Mouse (Mus musculus): ENCODE measurements at regions not wholly inside any gene's neighbourhood (a gene's known extent, or its start where the extent isn't known, plus 50 kb on each side); places are given as distances from the start of the nearest gene placed in this dataset.

DNA sequence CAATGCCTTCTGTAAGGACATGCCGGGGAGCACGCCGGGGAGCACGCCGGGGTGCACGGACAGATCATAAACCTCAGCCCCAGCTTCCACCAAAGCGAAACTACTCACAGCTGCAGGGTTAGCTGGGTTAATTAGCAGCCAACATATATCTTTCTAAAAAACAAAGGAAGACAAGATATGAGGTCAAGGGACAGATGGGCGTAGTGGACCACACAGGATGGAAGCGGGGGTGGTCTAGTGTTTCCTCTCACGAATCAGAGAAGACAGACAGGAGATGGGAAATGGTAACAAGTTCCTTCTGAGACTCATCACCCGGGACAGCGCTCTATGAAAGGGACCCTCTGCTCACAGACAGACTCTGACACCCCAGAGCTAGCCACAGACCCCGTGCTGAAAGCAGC lies 60.0 kb upstream of the Ajap1 start:
- no peak overlapping the region for H3K4me3 ChIP-seq (replicated peaks; ENCODE audit: low read length)

GRCm38 (mm10) chr4:153543900-153544648 lies 61.5 kb upstream of the Ajap1 start:
- ATAC-seq (ENCODE audit: low FRiP score, low read depth), result peak; percentile 60; the same call in 1 of the 2 replicates
- WGBS, result 39% methylated on average over 24 of the region's 24 CpGs
- Histone ChIP-seq H3K4me1 (ENCODE audit: control insufficient read depth, insufficient read depth, low read length) (peaks cover 4% of the 10 kb centered on the region; the same call in 1 of the 2 replicates), H3K9me3 (ENCODE audit: control insufficient read depth, low read length) (no peaks in the 10 kb centered on the region), H3K4me2 (replicated peaks; ENCODE audit: low read depth, low read length, severe bottlenecking) (no peak overlapping the region; the same call in 1 of the 2 replicates), H3K4me3 (replicated peaks; ENCODE audit: low read length) (no peak overlapping the region), H3K27me3 (ENCODE audit: control insufficient read depth, insufficient read depth, low read length) (no peaks in the 10 kb centered on the region; the same call in 1 of the 2 replicates), H3K36me3 (ENCODE audit: control insufficient read depth, insufficient read depth, low read length) (no peaks in the 10 kb centered on the region), H3K9ac (ENCODE audit: low read depth, low read length, severe bottlenecking) (no peak overlapping the region), H3K27ac (replicated peaks; ENCODE audit: low read depth, low read length) (no peak overlapping the region)
- no peak for TF ChIP-seq POLR2A (IDR thresholded peaks at IDR 0.05; ENCODE audit: borderline replicate concordance, extremely low read depth, insufficient read depth, insufficient read length)
- no peak for DNase-seq (ENCODE audit: low spot score)

More for the DNA sequence above, 60.0 kb upstream of the Ajap1 start:
- no peak for DNase-seq (ENCODE audit: low spot score)
- Histone ChIP-seq H3K36me3 (ENCODE audit: control insufficient read depth, insufficient read depth, low read length) (no peaks in the 10 kb centered on the region), H3K4me2 (replicated peaks; ENCODE audit: low read depth, low read length, severe bottlenecking) (no peak overlapping the region), H3K9ac (ENCODE audit: low read depth, low read length, severe bottlenecking) (no peak overlapping the region), H3K27ac (replicated peaks; ENCODE audit: low read depth, low read length) (no peak overlapping the region), H3K4me1 (ENCODE audit: control insufficient read depth, insufficient read depth, low read length) (peaks cover 4% of the 10 kb centered on the region; the same call in 1 of the 2 replicates), H3K27me3 (ENCODE audit: control insufficient read depth, insufficient read depth, low read length) (no peaks in the 10 kb centered on the region; the same call in 1 of the 2 replicates), H3K9me3 (ENCODE audit: control insufficient read depth, low read length) (no peaks in the 10 kb centered on the region)
- ATAC-seq (ENCODE audit: low FRiP score, low read depth), result no peak
- TF ChIP-seq POLR2A (IDR thresholded peaks at IDR 0.05; ENCODE audit: borderline replicate concordance, extremely low read depth, insufficient read depth, insufficient read length), result no peak
- WGBS, result 57% methylated on average over 13 of the region's 13 CpGs

- H3K36me3 ChIP-seq (ENCODE audit: control insufficient read depth, insufficient read depth, low read length), result no peaks in the 10 kb centered on the region
- no peak overlapping the region for H3K27ac ChIP-seq (replicated peaks; ENCODE audit: low read depth, low read length)
- DNase-seq (ENCODE audit: low spot score), result no peak
- TF ChIP-seq POLR2A (IDR thresholded peaks at IDR 0.05; ENCODE audit: borderline replicate concordance, extremely low read depth, insufficient read depth, insufficient read length), result no peak
- no peak overlapping the region for H3K9ac ChIP-seq (ENCODE audit: low read depth, low read length, severe bottlenecking)
- no peaks in the 10 kb centered on the region; the same call in 1 of the 2 replicates for H3K27me3 ChIP-seq (ENCODE audit: control insufficient read depth, insufficient read depth, low read length)
- no peak for ATAC-seq (ENCODE audit: low FRiP score, low read depth)
- H3K9me3 ChIP-seq (ENCODE audit: control insufficient read depth, low read length), result no peaks in the 10 kb centered on the region
- WGBS, result 81% methylated on average over 7 of the region's 7 CpGs
- H3K4me2 ChIP-seq (replicated peaks; ENCODE audit: low read depth, low read length, severe bottlenecking), result no peak overlapping the region
- no peak overlapping the region for H3K4me3 ChIP-seq (replicated peaks; ENCODE audit: low read length)
- peaks cover 4% of the 10 kb centered on the region; the same call in 1 of the 2 replicates for H3K4me1 ChIP-seq (ENCODE audit: control insufficient read depth, insufficient read depth, low read length)
Observed at GRCm38 (mm10) chr4:153546709-153547108, 64.1 kb upstream of the Ajap1 start.

DNA sequence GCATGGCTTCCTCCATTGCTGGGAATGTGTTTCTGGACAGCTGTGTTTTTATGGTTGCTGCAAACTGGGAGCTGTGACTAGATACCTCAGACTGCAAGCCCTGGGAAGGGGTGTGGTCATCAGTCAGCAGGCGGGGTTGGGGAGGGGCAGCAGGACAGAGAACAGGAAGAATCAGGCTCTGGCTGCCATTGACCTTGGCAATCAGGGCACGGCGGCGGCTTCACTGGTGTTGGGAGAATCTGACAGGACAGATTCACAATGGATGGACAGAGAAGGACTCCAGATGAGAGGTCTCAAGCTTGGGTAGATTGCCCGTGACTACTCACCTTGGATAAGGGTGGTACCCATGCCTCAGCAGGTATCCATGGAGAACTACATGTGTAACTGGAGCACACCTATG lies 64.5 kb upstream of the Ajap1 start:
- Histone ChIP-seq H3K9ac (ENCODE audit: low read depth, low read length, severe bottlenecking) (no peak overlapping the region), H3K27me3 (ENCODE audit: control insufficient read depth, insufficient read depth, low read length) (no peaks in the 10 kb centered on the region; the same call in 1 of the 2 replicates), H3K4me2 (replicated peaks; ENCODE audit: low read depth, low read length, severe bottlenecking) (no peak overlapping the region), H3K36me3 (ENCODE audit: control insufficient read depth, insufficient read depth, low read length) (no peaks in the 10 kb centered on the region), H3K27ac (replicated peaks; ENCODE audit: low read depth, low read length) (no peak overlapping the region), H3K4me1 (ENCODE audit: control insufficient read depth, insufficient read depth, low read length) (peaks cover 4% of the 10 kb centered on the region; the same call in 1 of the 2 replicates), H3K9me3 (ENCODE audit: control insufficient read depth, low read length) (no peaks in the 10 kb centered on the region), H3K4me3 (replicated peaks; ENCODE audit: low read length) (no peak overlapping the region)
- TF ChIP-seq POLR2A (IDR thresholded peaks at IDR 0.05; ENCODE audit: borderline replicate concordance, extremely low read depth, insufficient read depth, insufficient read length), result no peak
- WGBS, result 87% methylated on average over 5 of the region's 5 CpGs
- DNase-seq (ENCODE audit: low spot score) (no peak), ATAC-seq (ENCODE audit: low FRiP score, low read depth) (no peak)

GRCm38 (mm10) chr4:153547871-153548270 lies 65.3 kb upstream of the Ajap1 start:
- DNase-seq (ENCODE audit: low spot score), result no peak

More at GRCm38 (mm10) chr4:153547871-153548270, 65.3 kb upstream of the Ajap1 start:
- no peak overlapping the region for H3K27ac ChIP-seq (replicated peaks; ENCODE audit: low read depth, low read length)
- H3K4me1 ChIP-seq (ENCODE audit: control insufficient read depth, insufficient read depth, low read length), result peaks cover 4% of the 10 kb centered on the region; the same call in 1 of the 2 replicates
- no peak for TF ChIP-seq POLR2A (IDR thresholded peaks at IDR 0.05; ENCODE audit: borderline replicate concordance, extremely low read depth, insufficient read depth, insufficient read length)
- no peaks in the 10 kb centered on the region; the same call in 1 of the 2 replicates for H3K27me3 ChIP-seq (ENCODE audit: control insufficient read depth, insufficient read depth, low read length)
- H3K4me2 ChIP-seq (replicated peaks; ENCODE audit: low read depth, low read length, severe bottlenecking), result no peak overlapping the region
- no peak overlapping the region for H3K9ac ChIP-seq (ENCODE audit: low read depth, low read length, severe bottlenecking)
- H3K9me3 ChIP-seq (ENCODE audit: control insufficient read depth, low read length), result no peaks in the 10 kb centered on the region
- 88% methylated on average over 13 of the region's 13 CpGs for WGBS
- no peak for ATAC-seq (ENCODE audit: low FRiP score, low read depth)
- no peaks in the 10 kb centered on the region for H3K36me3 ChIP-seq (ENCODE audit: control insufficient read depth, insufficient read depth, low read length)
- H3K4me3 ChIP-seq (replicated peaks; ENCODE audit: low read length), result no peak overlapping the region

All from limb, embryonic 14.5 days (tissue).